Mouse (Mus musculus): Measurements from ENCODE around the gene Hemk1. TPM values are rescaled to one million over a fixed set of nuclear protein-coding genes. Genes with fewer than 3 reads are reported as not detected.

Hemk1 gene
- polyA plus RNA-seq, 1 experiment from 2014 or later = 11.8 TPM

DNA sequence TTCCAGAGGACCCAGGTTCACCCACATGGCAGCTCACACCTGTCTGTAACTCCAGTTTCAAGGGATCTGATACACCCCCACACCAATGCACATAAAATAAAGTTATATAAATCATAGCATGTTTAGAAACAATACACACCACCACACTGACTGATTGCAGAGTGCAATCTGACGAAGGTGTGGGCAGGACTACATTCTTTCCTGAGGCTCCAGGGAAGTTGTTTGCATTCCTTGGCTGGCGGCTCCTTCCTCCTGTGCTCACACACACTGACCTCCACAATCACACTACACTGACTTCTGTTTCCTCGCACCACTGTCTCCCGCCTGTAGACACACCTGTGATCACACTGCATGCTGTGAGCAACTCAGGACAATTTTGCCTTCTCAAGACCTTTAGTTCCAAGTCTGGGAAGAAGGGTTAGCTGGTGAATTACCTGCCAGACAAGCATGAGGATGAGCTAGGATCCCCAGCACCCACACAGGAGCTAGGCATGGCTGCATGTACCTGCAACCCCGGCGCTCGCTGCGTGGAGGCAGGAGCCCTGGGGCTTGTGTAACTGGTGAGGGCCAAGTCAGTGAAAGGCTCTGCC lies 15.6 kb downstream of the Hemk1 start:
- no peaks in the 10 kb centered on the region for H3K36me3 ChIP-seq (ENCODE audit: control insufficient read depth, insufficient read depth, low read length)
- WGBS = 66% methylated on average over 8 of the region's 8 CpGs
- ATAC-seq (ENCODE audit: insufficient read depth, low FRiP score) = peak; percentile 52; the same call in 1 of the 2 replicates
- no peaks in the 10 kb centered on the region for H3K4me1 ChIP-seq (ENCODE audit: control insufficient read depth, insufficient read depth, low read length)
- no peak overlapping the region for H3K27ac ChIP-seq (ENCODE audit: low read length)
- no peak overlapping the region for H3K9ac ChIP-seq (ENCODE audit: low read length)
- H3K4me3 ChIP-seq (replicated peaks; ENCODE audit: low read length) = no peak overlapping the region
- H3K9me3 ChIP-seq (replicated peaks; ENCODE audit: control insufficient read depth, low read length) = no peaks in the 10 kb centered on the region
- H3K27me3 ChIP-seq (ENCODE audit: control insufficient read depth, insufficient read depth, low read length) = no peaks in the 10 kb centered on the region
- no peak overlapping the region for H3K4me2 ChIP-seq (ENCODE audit: low read depth, low read length)

DNA sequence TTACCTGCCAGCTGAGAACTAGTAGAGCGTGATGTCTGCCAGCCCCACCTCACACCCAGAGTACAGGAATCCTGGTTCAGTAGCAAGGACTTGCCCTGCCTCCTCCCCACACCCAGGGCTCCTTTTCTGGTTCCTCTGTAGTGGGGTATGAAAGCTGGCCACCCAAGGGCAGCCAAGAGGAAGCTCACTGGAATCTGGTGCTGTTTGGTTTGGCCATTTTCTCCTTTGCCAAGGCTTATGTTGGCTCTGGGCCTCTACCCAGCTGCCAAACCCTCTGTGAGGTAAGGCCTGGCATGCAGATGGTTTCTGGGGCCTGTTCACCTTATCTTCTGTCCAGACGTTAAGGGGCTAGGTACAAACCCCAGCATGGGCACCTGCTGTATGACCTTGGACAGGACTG lies 22.4 kb downstream of the Hemk1 start:
- H3K4me1 ChIP-seq (ENCODE audit: control insufficient read depth, insufficient read depth, low read length) = peaks cover 11% of the 10 kb centered on the region; the same call in 1 of the 2 replicates
- no peak for ATAC-seq (ENCODE audit: insufficient read depth, low FRiP score)
- H3K4me2 ChIP-seq (ENCODE audit: low read depth, low read length) = no peak overlapping the region
- no peak overlapping the region for H3K4me3 ChIP-seq (replicated peaks; ENCODE audit: low read length)
- H3K27ac ChIP-seq (ENCODE audit: low read length) = no peak overlapping the region
- no peaks in the 10 kb centered on the region for H3K9me3 ChIP-seq (replicated peaks; ENCODE audit: control insufficient read depth, low read length)
- H3K27me3 ChIP-seq (ENCODE audit: control insufficient read depth, insufficient read depth, low read length) = no peaks in the 10 kb centered on the region
- WGBS = 81% methylated on average over 2 of the region's 2 CpGs
- no peaks in the 10 kb centered on the region for H3K36me3 ChIP-seq (ENCODE audit: control insufficient read depth, insufficient read depth, low read length)
- H3K9ac ChIP-seq (ENCODE audit: low read length) = no peak overlapping the region

DNA sequence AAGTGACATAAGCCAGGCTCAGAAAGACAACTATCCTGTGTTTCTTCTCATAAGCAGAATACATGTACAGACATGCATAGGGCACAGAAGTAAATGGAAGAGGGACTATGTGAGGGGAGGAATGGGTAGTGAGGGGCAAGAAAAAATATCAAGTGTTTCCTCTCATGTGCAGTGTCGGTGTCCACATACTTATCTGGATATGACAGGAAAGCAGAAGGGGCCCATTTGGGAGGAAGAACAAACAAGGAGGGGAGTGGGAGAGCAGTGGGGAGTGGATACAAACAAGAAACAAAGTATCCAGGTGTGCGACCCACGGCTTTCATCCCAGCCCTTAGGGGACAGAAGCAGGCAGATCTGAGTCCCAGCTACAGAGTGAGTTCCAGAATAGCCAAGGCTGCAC lies 24.2 kb downstream of the Hemk1 start:
- 65% methylated on average over 3 of the region's 3 CpGs for WGBS
- Histone ChIP-seq H3K9ac (ENCODE audit: low read length) (no peak overlapping the region), H3K36me3 (ENCODE audit: control insufficient read depth, insufficient read depth, low read length) (no peaks in the 10 kb centered on the region), H3K4me1 (ENCODE audit: control insufficient read depth, insufficient read depth, low read length) (peaks cover 11% of the 10 kb centered on the region; the same call in 1 of the 2 replicates), H3K27ac (ENCODE audit: low read length) (no peak overlapping the region), H3K9me3 (replicated peaks; ENCODE audit: control insufficient read depth, low read length) (no peaks in the 10 kb centered on the region), H3K27me3 (ENCODE audit: control insufficient read depth, insufficient read depth, low read length) (no peaks in the 10 kb centered on the region), H3K4me2 (ENCODE audit: low read depth, low read length) (no peak overlapping the region), H3K4me3 (replicated peaks; ENCODE audit: low read length) (no peak overlapping the region)
- no peak for ATAC-seq (ENCODE audit: insufficient read depth, low FRiP score)

DNA sequence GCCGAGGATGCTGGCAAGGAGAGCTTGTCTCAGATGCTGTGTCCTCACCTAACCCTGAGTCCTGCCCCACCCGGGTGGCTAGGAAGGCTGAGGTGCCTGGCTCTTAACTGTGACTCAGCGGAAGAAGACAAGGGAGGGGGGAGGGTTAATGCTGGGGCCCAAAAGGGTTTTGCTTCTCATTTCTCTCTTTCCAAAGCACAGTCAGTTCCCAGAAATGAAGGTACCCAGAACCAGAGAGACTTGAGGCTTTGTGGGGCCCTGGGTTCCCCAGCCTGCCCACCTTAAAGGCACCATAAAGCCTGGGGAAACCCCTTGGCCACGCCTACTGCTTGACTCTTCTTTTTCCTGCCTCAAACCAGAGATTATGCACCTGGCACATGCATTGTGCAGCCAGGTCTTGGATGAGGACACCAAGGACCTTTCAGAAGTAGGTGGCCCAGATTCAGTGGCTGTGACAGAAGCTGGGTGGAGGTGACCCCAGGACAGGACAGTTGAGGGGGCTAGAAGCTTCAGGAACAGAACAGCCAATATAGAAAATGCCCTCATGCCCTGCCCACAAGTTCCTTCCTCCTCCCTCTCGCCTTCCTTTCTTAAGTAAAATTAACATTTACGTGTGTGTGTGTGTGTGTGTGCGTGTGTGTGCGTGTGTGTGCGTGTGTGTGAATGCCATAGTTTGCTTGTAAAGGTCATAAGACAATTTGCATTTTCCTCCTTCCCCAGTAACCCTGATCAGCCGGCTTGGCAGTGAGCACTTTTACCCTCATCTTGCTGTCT lies 25.2 kb downstream of the Hemk1 start:
- no peaks in the 10 kb centered on the region for H3K36me3 ChIP-seq (ENCODE audit: control insufficient read depth, insufficient read depth, low read length)
- no peaks in the 10 kb centered on the region for H3K9me3 ChIP-seq (replicated peaks; ENCODE audit: control insufficient read depth, low read length)
- H3K27ac ChIP-seq (ENCODE audit: low read length) = peak overlapping the region; percentile 69
- 0 out of 2 replicates have a peak overlapping the region, but pooled peaks have one; percentile 25 for H3K9ac ChIP-seq (ENCODE audit: low read length)
- WGBS = 56% methylated on average over 10 of the region's 10 CpGs
- H3K4me3 ChIP-seq (replicated peaks; ENCODE audit: low read length) = no peak overlapping the region
- H3K4me1 ChIP-seq (ENCODE audit: control insufficient read depth, insufficient read depth, low read length) = peaks cover 17% of the 10 kb centered on the region
- no peaks in the 10 kb centered on the region for H3K27me3 ChIP-seq (ENCODE audit: control insufficient read depth, insufficient read depth, low read length)
- peak; percentile 42; the same call in 1 of the 2 replicates for ATAC-seq (ENCODE audit: insufficient read depth, low FRiP score)
- 0 out of 2 replicates have a peak overlapping the region, but pooled peaks have one; percentile 23 for H3K4me2 ChIP-seq (ENCODE audit: low read depth, low read length)

DNA sequence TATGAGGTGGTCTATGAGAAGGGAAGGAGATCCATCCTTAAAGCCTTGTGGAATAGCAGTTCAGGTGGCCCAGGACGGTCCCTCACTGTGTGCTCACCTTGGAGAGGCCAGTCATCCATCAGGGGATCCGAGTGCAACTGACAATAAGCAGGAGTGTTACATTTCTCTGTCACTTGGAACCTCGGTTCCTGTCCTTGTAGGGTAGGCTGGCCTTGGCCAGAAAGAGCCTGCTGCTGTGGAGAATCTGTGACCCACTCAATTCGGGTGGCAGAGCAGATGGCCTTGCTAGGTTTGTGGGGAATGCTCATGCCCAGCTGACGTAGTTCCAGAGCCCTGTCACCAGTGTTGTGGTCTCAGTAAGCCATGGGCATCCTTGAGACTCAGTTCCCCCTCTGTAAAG lies 28.6 kb downstream of the Hemk1 start:
- WGBS = 71% methylated on average over 5 of the region's 5 CpGs
- Histone ChIP-seq H3K9me3 (replicated peaks; ENCODE audit: control insufficient read depth, low read length) (no peaks in the 10 kb centered on the region), H3K9ac (ENCODE audit: low read length) (no peak overlapping the region), H3K27me3 (ENCODE audit: control insufficient read depth, insufficient read depth, low read length) (no peaks in the 10 kb centered on the region), H3K4me1 (ENCODE audit: control insufficient read depth, insufficient read depth, low read length) (peaks cover 40% of the 10 kb centered on the region), H3K4me2 (ENCODE audit: low read depth, low read length) (no peak overlapping the region), H3K4me3 (replicated peaks; ENCODE audit: low read length) (no peak overlapping the region), H3K36me3 (ENCODE audit: control insufficient read depth, insufficient read depth, low read length) (no peaks in the 10 kb centered on the region), H3K27ac (ENCODE audit: low read length) (no peak overlapping the region)
- ATAC-seq (ENCODE audit: insufficient read depth, low FRiP score) = no peak

DNA sequence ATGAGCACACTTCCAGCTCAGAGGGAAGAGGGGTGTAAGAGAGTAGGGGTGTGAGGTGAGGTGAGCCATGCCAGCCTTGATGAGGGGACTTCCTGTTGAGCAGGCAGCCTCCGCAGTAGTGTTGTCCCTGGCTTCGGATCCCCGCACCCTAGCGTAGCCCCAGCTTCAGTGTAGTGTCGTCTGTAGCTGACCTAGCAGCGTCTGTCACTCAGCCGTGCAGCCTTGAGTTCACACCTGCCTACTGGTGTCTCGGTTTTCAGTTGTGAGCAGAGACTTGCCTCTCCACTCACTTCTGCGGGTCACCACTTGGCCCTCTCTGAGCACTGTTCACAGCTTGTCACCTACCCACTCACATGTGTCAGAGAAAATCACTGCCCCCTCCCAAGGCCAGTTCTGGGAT lies 29.0 kb downstream of the Hemk1 start:
- no peak for ATAC-seq (ENCODE audit: insufficient read depth, low FRiP score)
- Histone ChIP-seq H3K36me3 (ENCODE audit: control insufficient read depth, insufficient read depth, low read length) (no peaks in the 10 kb centered on the region), H3K4me2 (ENCODE audit: low read depth, low read length) (no peak overlapping the region), H3K4me1 (ENCODE audit: control insufficient read depth, insufficient read depth, low read length) (peaks cover 44% of the 10 kb centered on the region), H3K9ac (ENCODE audit: low read length) (no peak overlapping the region), H3K9me3 (replicated peaks; ENCODE audit: control insufficient read depth, low read length) (no peaks in the 10 kb centered on the region), H3K27ac (ENCODE audit: low read length) (no peak overlapping the region), H3K4me3 (replicated peaks; ENCODE audit: low read length) (no peak overlapping the region), H3K27me3 (ENCODE audit: control insufficient read depth, insufficient read depth, low read length) (no peaks in the 10 kb centered on the region)
- 60% methylated on average over 9 of the region's 9 CpGs for WGBS

DNA sequence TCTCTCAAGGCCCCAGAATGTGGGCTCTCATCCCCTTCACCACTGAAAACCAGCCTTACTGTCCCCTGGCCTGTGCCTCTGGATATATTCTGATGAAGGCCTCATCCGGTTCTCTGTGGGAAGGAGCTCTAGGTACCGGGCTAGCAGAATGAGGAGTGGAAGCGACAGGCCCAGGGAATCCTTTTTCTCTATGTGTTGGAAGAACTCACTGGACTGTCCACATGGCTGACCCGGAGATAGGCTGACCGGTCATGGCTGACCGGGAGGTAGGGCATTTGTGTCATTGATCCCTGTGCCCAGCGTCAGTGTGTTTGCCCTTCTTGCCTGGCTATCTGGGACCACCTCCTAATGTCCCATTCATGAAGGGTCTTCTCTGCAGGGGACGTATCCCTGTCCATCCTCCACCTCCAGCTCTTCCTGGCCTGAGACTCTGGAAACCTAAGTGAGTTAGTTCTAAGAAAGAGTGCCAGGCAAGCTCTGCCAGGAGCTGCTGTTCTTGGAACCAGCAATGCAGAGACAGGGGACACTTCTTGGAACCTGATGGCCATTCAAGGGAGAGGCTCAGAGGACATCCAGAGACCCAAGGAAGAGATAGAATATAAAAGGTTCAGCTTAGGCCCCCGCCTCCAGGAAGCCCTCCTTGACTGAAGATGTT lies 29.7 kb downstream of the Hemk1 start:
- 80% methylated on average over 9 of the region's 9 CpGs for WGBS
- H3K36me3 ChIP-seq (ENCODE audit: control insufficient read depth, insufficient read depth, low read length) = no peaks in the 10 kb centered on the region
- peak overlapping the region; percentile 83 for H3K27ac ChIP-seq (ENCODE audit: low read length)
- peaks cover 42% of the 10 kb centered on the region for H3K4me1 ChIP-seq (ENCODE audit: control insufficient read depth, insufficient read depth, low read length)
- H3K4me2 ChIP-seq (ENCODE audit: low read depth, low read length) = no peak overlapping the region
- H3K9me3 ChIP-seq (replicated peaks; ENCODE audit: control insufficient read depth, low read length) = no peaks in the 10 kb centered on the region
- H3K9ac ChIP-seq (ENCODE audit: low read length) = peak overlapping the region; percentile 24
- no peak for ATAC-seq (ENCODE audit: insufficient read depth, low FRiP score)
- no peak overlapping the region for H3K4me3 ChIP-seq (replicated peaks; ENCODE audit: low read length)
- H3K27me3 ChIP-seq (ENCODE audit: control insufficient read depth, insufficient read depth, low read length) = no peaks in the 10 kb centered on the region

DNA sequence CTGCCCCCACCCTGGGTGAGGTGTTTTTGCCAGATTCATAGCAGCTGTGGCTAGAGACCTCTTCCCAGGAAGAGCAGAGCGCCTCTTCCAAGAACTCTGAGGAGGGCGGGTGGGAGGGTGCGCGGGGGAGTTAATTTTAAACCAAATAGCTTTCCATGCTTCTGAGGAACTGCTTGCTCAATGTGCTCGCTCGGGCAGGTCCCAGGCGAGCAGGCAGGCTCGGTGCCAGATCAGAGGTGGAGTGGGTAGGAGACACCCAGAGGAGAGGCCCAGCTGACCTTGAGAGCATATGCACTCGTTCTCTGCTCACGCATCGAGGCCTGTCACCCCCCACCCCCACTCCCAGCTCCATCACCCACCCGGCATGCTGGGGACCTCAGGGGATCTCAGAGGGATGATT lies 30.3 kb downstream of the Hemk1 start:
- WGBS = 34% methylated on average over 12 of the region's 12 CpGs
- no peaks in the 10 kb centered on the region for H3K27me3 ChIP-seq (ENCODE audit: control insufficient read depth, insufficient read depth, low read length)
- H3K9ac ChIP-seq (ENCODE audit: low read length) = peak overlapping the region; percentile 24
- H3K27ac ChIP-seq (ENCODE audit: low read length) = peak overlapping the region; percentile 83
- no peaks in the 10 kb centered on the region for H3K36me3 ChIP-seq (ENCODE audit: control insufficient read depth, insufficient read depth, low read length)
- peaks cover 37% of the 10 kb centered on the region for H3K4me1 ChIP-seq (ENCODE audit: control insufficient read depth, insufficient read depth, low read length)
- H3K4me2 ChIP-seq (ENCODE audit: low read depth, low read length) = 0 out of 2 replicates have a peak overlapping the region, but pooled peaks have one; percentile 7
- no peak overlapping the region for H3K4me3 ChIP-seq (replicated peaks; ENCODE audit: low read length)
- ATAC-seq (ENCODE audit: insufficient read depth, low FRiP score) = peak; percentile 80; the same call in 1 of the 2 replicates
- no peaks in the 10 kb centered on the region for H3K9me3 ChIP-seq (replicated peaks; ENCODE audit: control insufficient read depth, low read length)
